Mouse (Mus musculus): Measurements from ENCODE around the gene Hat1. TPM values are rescaled to one million over a fixed set of nuclear protein-coding genes. Genes with fewer than 3 reads are reported as not detected.

Hat1 gene
- polyA plus RNA-seq, 1 experiment = 83.0 TPM

- no peak for TF ChIP-seq CTCF (IDR thresholded peaks at IDR 0.05; ENCODE audit: control insufficient read depth, insufficient read depth, low read length)
- TF ChIP-seq POLR2A (IDR thresholded peaks at IDR 0.05; ENCODE audit: borderline replicate concordance, control insufficient read depth, low read depth, low read length) = no peak
- 71% methylated on average over 17 of the region's 17 CpGs for WGBS
- Histone ChIP-seq H3K4me3 (replicated peaks; ENCODE audit: control insufficient read depth, low read depth, low read length) (no peak overlapping the region), H3K27ac (ENCODE audit: control insufficient read depth, insufficient read depth, low read depth, low read length, poor library complexity) (no peak overlapping the region), H3K4me1 (ENCODE audit: control insufficient read depth, insufficient read depth, low read length) (no peaks in the 10 kb centered on the region)
Measured at GRCm38 (mm10) chr2:71445536-71446196, 56.9 kb downstream of the Hat1 start.

DNA sequence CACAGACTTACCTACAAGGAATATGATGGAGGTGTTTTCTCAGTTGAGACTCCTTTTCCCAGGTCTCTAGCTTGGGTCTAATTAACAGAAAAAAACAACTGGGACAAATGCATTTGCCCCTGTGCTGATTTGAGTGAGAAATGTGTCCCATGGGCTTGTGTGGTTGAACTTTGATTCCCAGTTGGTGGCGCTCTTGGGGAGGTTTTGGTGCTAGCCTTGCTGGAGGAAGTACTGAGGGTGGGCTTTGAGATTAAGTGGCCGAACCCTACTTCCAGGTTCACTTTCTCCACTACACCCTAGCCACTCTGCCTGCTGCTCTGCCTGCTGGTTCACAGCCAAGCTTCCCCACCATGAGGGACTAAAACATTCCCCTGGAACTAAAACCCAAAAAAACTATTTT, 60.8 kb downstream of the Hat1 start:
- TF ChIP-seq CTCF (IDR thresholded peaks at IDR 0.05; ENCODE audit: control insufficient read depth, insufficient read depth, low read length) = peak; percentile 31; the same call in 1 of the 2 replicates
- TF ChIP-seq POLR2A (IDR thresholded peaks at IDR 0.05; ENCODE audit: borderline replicate concordance, control insufficient read depth, low read depth, low read length) = no peak
- Histone ChIP-seq H3K4me1 (ENCODE audit: control insufficient read depth, insufficient read depth, low read length) (peaks cover 1% of the 10 kb centered on the region; the same call in 1 of the 2 replicates), H3K27ac (ENCODE audit: control insufficient read depth, insufficient read depth, low read depth, low read length, poor library complexity) (no peak overlapping the region), H3K4me3 (replicated peaks; ENCODE audit: control insufficient read depth, low read depth, low read length) (no peak overlapping the region)
- WGBS = 12% methylated on average over 2 of the region's 2 CpGs

GRCm38 (mm10) chr2:71451761-71452160, 63.0 kb downstream of the Hat1 start:
- H3K27ac ChIP-seq (ENCODE audit: control insufficient read depth, insufficient read depth, low read depth, low read length, poor library complexity) = no peak overlapping the region
- no peak overlapping the region for H3K4me3 ChIP-seq (replicated peaks; ENCODE audit: control insufficient read depth, low read depth, low read length)
- peaks cover 1% of the 10 kb centered on the region; the same call in 1 of the 2 replicates for H3K4me1 ChIP-seq (ENCODE audit: control insufficient read depth, insufficient read depth, low read length)
- no peak for TF ChIP-seq CTCF (IDR thresholded peaks at IDR 0.05; ENCODE audit: control insufficient read depth, insufficient read depth, low read length)
- no peak for TF ChIP-seq POLR2A (IDR thresholded peaks at IDR 0.05; ENCODE audit: borderline replicate concordance, control insufficient read depth, low read depth, low read length)
- WGBS = 76% methylated on average over 5 of the region's 5 CpGs

DNA sequence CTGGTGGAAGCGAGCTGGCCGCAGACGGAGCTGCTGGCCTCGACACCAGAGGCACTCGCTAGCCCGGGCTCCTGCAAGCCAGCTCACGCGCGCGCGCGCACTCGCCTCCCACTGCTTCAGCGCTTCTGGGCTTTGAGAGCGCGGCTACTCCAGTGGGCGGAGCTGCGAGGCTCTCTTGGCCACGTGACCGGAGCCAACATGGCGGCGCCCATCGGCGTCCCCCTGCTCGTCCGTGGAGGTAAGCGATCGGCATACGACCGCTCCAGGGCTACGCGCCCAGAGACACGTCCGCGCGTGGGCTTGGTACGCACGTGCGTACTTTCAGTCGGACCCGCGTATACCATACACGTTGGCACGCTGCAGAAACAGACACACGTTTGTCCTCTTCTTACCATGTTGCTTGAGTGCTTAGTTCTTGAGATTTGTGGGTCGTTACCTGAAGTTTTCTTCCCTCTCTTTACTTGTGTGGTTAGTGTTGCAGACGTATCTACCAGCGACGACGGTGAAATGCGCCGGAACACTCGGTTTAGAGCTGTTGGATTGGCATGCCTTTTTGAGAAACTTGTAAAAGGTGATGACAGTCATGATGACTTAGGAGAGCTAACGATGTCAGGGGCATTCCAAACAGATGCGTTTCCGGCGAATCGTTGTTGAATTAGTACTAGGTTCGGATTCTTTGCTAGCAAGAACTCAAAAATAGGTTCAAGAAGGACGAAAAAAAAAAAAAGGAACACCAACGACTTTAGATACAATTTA, 64.6 kb downstream of the Hat1 start, which contains the start of gene Metap1d:
Metap1d (plus strand) TSS at position 116 of the 756 bp plus-strand sequence.
- Histone ChIP-seq H3K4me3 (replicated peaks; ENCODE audit: control insufficient read depth, low read depth, low read length) (peak within 1 kb of the TSS; percentile 99), H3K27ac (ENCODE audit: control insufficient read depth, insufficient read depth, low read depth, low read length, poor library complexity) (peak within 1 kb of the TSS; percentile 50), H3K4me1 (ENCODE audit: control insufficient read depth, insufficient read depth, low read length) (peaks cover 1% of the 10 kb centered on the region; the same call in 1 of the 2 replicates)
- no peak for TF ChIP-seq CTCF (IDR thresholded peaks at IDR 0.05; ENCODE audit: control insufficient read depth, insufficient read depth, low read length)
- TF ChIP-seq POLR2A (IDR thresholded peaks at IDR 0.05; ENCODE audit: borderline replicate concordance, control insufficient read depth, low read depth, low read length) = peak; percentile 67; the same call in 1 of the 2 replicates
- WGBS = under 1% methylated on average over 61 of the region's 61 CpGs

DNA sequence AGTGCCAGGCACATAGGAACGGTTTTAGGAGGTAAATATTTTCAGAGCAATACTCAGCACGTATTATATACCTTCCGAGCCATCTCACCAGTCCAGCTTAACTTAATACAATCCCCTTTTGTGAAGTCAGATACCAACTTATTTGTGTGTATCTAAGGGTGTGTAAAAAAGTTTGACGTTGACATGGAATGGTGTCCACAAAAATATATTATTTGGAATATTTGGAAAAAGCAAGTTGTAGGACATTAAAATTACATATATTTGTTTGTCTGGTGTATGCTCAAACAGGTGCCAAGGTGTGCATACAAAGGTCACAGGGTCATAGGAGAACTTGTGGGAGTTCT, 65.1 kb downstream of the Hat1 start:
- WGBS = 28% methylated on average over 4 of the region's 4 CpGs
- H3K4me3 ChIP-seq (replicated peaks; ENCODE audit: control insufficient read depth, low read depth, low read length) = no peak overlapping the region
- TF ChIP-seq POLR2A (IDR thresholded peaks at IDR 0.05; ENCODE audit: borderline replicate concordance, control insufficient read depth, low read depth, low read length) (no peak), CTCF (IDR thresholded peaks at IDR 0.05; ENCODE audit: control insufficient read depth, insufficient read depth, low read length) (no peak)
- H3K27ac ChIP-seq (ENCODE audit: control insufficient read depth, insufficient read depth, low read depth, low read length, poor library complexity) = no peak overlapping the region
- H3K4me1 ChIP-seq (ENCODE audit: control insufficient read depth, insufficient read depth, low read length) = peaks cover 1% of the 10 kb centered on the region; the same call in 1 of the 2 replicates

- Histone ChIP-seq H3K27ac (ENCODE audit: control insufficient read depth, insufficient read depth, low read depth, low read length, poor library complexity) (no peak overlapping the region), H3K4me3 (replicated peaks; ENCODE audit: control insufficient read depth, low read depth, low read length) (no peak overlapping the region), H3K4me1 (ENCODE audit: control insufficient read depth, insufficient read depth, low read length) (no peaks in the 10 kb centered on the region; the same call in 1 of the 2 replicates)
- WGBS = 88% methylated on average over 13 of the region's 13 CpGs
- no peak for TF ChIP-seq CTCF (IDR thresholded peaks at IDR 0.05; ENCODE audit: control insufficient read depth, insufficient read depth, low read length)
- no peak for TF ChIP-seq POLR2A (IDR thresholded peaks at IDR 0.05; ENCODE audit: borderline replicate concordance, control insufficient read depth, low read depth, low read length)
Measured at GRCm38 (mm10) chr2:71458624-71459023, 69.9 kb downstream of the Hat1 start.

GRCm38 (mm10) chr2:71459659-71460058, 70.9 kb downstream of the Hat1 start:
- TF ChIP-seq CTCF (IDR thresholded peaks at IDR 0.05; ENCODE audit: control insufficient read depth, insufficient read depth, low read length) = no peak
- TF ChIP-seq POLR2A (IDR thresholded peaks at IDR 0.05; ENCODE audit: borderline replicate concordance, control insufficient read depth, low read depth, low read length) = no peak
- 90% methylated on average over 1 of the region's 1 CpGs for whole genome bisulfite sequencing
- Histone ChIP-seq H3K27ac (ENCODE audit: control insufficient read depth, insufficient read depth, low read depth, low read length, poor library complexity) (no peak overlapping the region), H3K4me3 (replicated peaks; ENCODE audit: control insufficient read depth, low read depth, low read length) (no peak overlapping the region), H3K4me1 (ENCODE audit: control insufficient read depth, insufficient read depth, low read length) (no peaks in the 10 kb centered on the region; the same call in 1 of the 2 replicates)

GRCm38 (mm10) chr2:71461139-71461538, 72.4 kb downstream of the Hat1 start:
- Histone ChIP-seq H3K4me1 (ENCODE audit: control insufficient read depth, insufficient read depth, low read length) (no peaks in the 10 kb centered on the region; the same call in 1 of the 2 replicates), H3K4me3 (replicated peaks; ENCODE audit: control insufficient read depth, low read depth, low read length) (no peak overlapping the region), H3K27ac (ENCODE audit: control insufficient read depth, insufficient read depth, low read depth, low read length, poor library complexity) (no peak overlapping the region)
- 74% methylated on average over 6 of the region's 6 CpGs for WGBS
- TF ChIP-seq POLR2A (IDR thresholded peaks at IDR 0.05; ENCODE audit: borderline replicate concordance, control insufficient read depth, low read depth, low read length) (no peak), CTCF (IDR thresholded peaks at IDR 0.05; ENCODE audit: control insufficient read depth, insufficient read depth, low read length) (no peak)
